Mouse (Mus musculus) heart, postnatal 14 days (tissue): Measurements from ENCODE around the gene Spred3. TPM values are rescaled to one million over a fixed set of nuclear protein-coding genes. Genes with fewer than 3 reads are reported as not detected.

Experiments used
- DNase-seq, 2 experiments: peaks; one replicate each; pipeline ENCODE4 v3.0.0; 2021 to 2022
- intact Hi-C: fragments of 180-260 bp; cut with DNase I; formaldehyde crosslinking; loops from one replicate; pipeline ENCODE4 v1.15.1; 2025
- total RNA-seq, 2 experiments: library from RNA; stranded (reverse); gene quantifications; 2 replicates each; pipeline ENCODE4 v1.2.3; 2021

Gene Spred3
- total RNA-seq, 2 experiments from 2014 or later: 0.95 to 1.5 TPM

GRCm38 (mm10) chr7:29137429-29137828 lies 32.8 kb downstream of the Spred3 start:
- intact Hi-C loops: no loop called here
- DNase-seq: no peak

GRCm38 (mm10) chr7:29134693-29135386 lies 35.4 kb downstream of the Spred3 start, which contains the start of gene Rasgrp4:
Gene Rasgrp4 (plus strand): TSS chr7:29134851.
- peak; percentile 35 to 38 for DNase-seq

GRCm38 (mm10) chr7:29134230-29134629 lies 36.0 kb downstream of the Spred3 start:
- no peak for DNase-seq
- intact Hi-C loops: no loop called here

More at GRCm38 (mm10) chr7:29134693-29135386, 35.4 kb downstream of the Spred3 start, which contains the start of gene Rasgrp4:
- intact Hi-C loops: no loop called here

- intact Hi-C loops: loop anchor here (5.0 kb wide), 2 partner anchors 119 to 169 kb away; partner anchors contain the start of gene 2200002D01Rik
- no peak for DNase-seq
Measured at GRCm38 (mm10) chr7:29128725-29129124, 41.5 kb downstream of the Spred3 start.

GRCm38 (mm10) chr7:29126173-29126915 lies 43.9 kb downstream of the Spred3 start:
- intact Hi-C loops: loop anchor here (5.0 kb wide), 2 partner anchors 121 to 171 kb away; partner anchors contain the start of gene 2200002D01Rik
- peak; percentile 52 to 66 for DNase-seq

GRCm38 (mm10) chr7:29124970-29125369 lies 45.2 kb downstream of the Spred3 start, which contains the start of gene Ryr1:
Gene Ryr1 (minus strand): TSS chr7:29125179.
- DNase-seq: peak; percentile 17 to 33
- intact Hi-C loops: loop anchor here (5.0 kb wide), 2 partner anchors 122 to 172 kb away; partner anchors contain the start of gene 2200002D01Rik

- no peak for DNase-seq
- intact Hi-C loops: no loop called here
Measured at GRCm38 (mm10) chr7:29123531-29124358, 46.5 kb downstream of the Spred3 start.

- no peak for DNase-seq
- intact Hi-C loops: no loop called here
Measured at GRCm38 (mm10) chr7:29122821-29123220, 47.4 kb downstream of the Spred3 start.

GRCm38 (mm10) chr7:29119526-29119925 lies 50.7 kb downstream of the Spred3 start:
- intact Hi-C loops: no loop called here
- DNase-seq: no peak

GRCm38 (mm10) chr7:29118142-29118851 lies 51.9 kb downstream of the Spred3 start:
- intact Hi-C loops: no loop called here
- DNase-seq: no peak

- DNase-seq: peak; percentile 51 to 55
- intact Hi-C loops: no loop called here
Measured at GRCm38 (mm10) chr7:29108992-29109955, 60.9 kb downstream of the Spred3 start.

Other genes starting within 250 kb of the Spred3 start
- gene Actn4, start 208.1 kb downstream of the Spred3 start, total RNA-seq: 100 to 1,000 TPM; 110 to 127 TPM
- gene Eif3k, start 188.5 kb downstream of the Spred3 start, total RNA-seq: 100 to 1,000 TPM; 157 to 159 TPM
- gene Map4k1, start 188.4 kb downstream of the Spred3 start, total RNA-seq: 1 to 10 TPM in 1 of 2 experiments, under 1 TPM in 1; 0.96 to 2.4 TPM
- gene Ryr1, start 45.2 kb downstream of the Spred3 start, total RNA-seq: under 1 TPM; 0.05 TPM
- gene Rasgrp4, start 35.6 kb downstream of the Spred3 start, total RNA-seq: 1 to 10 TPM; 1.0 to 2.0 TPM
- 10 to 100 TPM; 11.9 to 13.7 TPM for gene Fam98c, start 14.2 kb downstream of the Spred3 start, total RNA-seq
- gene Ggn, start 201 bp downstream of the Spred3 start, total RNA-seq: 1 to 10 TPM; 1.0 to 1.3 TPM
- gene Psmd8, start 10.3 kb upstream of the Spred3 start, total RNA-seq: 100 to 1,000 TPM; 142 to 149 TPM
- gene Catsperg1, start 43.6 kb upstream of the Spred3 start, total RNA-seq: under 1 TPM; 0.32 to 0.60 TPM
- 1 to 10 TPM; 3.8 to 4.4 TPM for gene Kcnk6, start 62.1 kb upstream of the Spred3 start, total RNA-seq
- gene Yif1b, start 67.9 kb upstream of the Spred3 start, total RNA-seq: 10 to 100 TPM; 62.0 to 68.3 TPM
- 1 to 10 TPM; 2.0 to 2.2 TPM for gene 2200002D01Rik, start 78.1 kb upstream of the Spred3 start, total RNA-seq
- gene Spint2, start 111.5 kb upstream of the Spred3 start, total RNA-seq: 10 to 100 TPM; 39.2 to 42.9 TPM
- gene Ppp1r14a, start 118.9 kb upstream of the Spred3 start, total RNA-seq: 10 to 100 TPM; 13.2 to 15.4 TPM
- gene Dpf1, start 133.5 kb upstream of the Spred3 start, total RNA-seq: 1 to 10 TPM in 1 of 2 experiments, under 1 TPM in 1; 0.19 to 1.2 TPM